Mouse (Mus musculus): ENCODE data around the gene Tm9sf3.

The Tm9sf3 gene

GRCm38 (mm10) chr19:41165914-41166235 lies 97.9 kb downstream of the Tm9sf3 start:
- DNase-seq (ENCODE audit: low spot score), result no peak

DNA sequence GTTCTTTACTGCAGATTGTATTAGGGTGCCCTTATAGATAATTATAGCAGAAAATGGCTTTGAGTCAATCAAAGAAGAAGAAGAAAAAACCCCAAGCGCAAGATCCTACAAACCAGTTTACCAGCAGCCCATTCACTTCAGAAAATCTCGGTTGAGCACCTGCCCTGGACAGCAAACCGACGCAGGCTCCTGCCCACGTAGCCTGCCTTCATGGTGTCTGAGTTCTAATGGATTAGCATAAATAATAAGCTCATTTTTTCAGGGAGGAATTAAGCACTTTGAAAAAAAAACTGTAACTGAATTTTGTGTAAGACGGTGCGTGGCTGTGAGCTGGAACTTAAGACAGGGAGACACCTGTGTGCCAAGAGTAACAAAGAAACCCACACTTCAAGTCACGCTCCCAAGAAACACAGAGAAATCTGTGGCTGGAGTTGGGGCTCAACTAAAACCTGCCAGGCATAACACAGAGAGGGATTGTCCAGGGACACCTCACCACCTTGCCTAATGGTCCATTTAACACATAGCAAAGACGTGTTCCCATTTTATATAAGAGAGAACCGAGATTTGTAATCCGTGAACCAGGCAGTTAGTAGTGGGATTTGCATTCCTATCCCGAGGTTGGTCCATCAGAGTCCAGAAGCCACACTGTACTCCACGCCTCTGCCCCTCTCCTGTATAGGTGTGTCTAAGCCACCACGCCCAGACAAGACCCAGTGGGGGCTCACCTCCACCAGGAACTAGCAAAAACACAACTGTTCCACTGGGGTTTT lies 98.5 kb downstream of the Tm9sf3 start:
- DNase-seq (ENCODE audit: low spot score), result no peak

- DNase-seq (ENCODE audit: low spot score), result no peak
Measured at GRCm38 (mm10) chr19:41164447-41165095, 99.2 kb downstream of the Tm9sf3 start.
